Mouse (Mus musculus) testis, adult 2 months (tissue): ENCODE measurements around the gene Pcsk7.

Source experiments
- CTCF ChIP-seq: fragments of 200-500 bp; IDR thresholded peaks from 2 replicates; pipeline ENCODE4 v1.5.1; 2012; ENCODE audit warnings: low read depth, mild to moderate bottlenecking, inconsistent platforms, low read length, moderate library complexity; ENCODE audit not compliant: control insufficient read depth, insufficient read depth, insufficient replicate concordance
- POLR2A ChIP-seq: fragments of 200-500 bp; IDR thresholded peaks from 2 replicates; pipeline ENCODE4 v1.6.1; 2012; ENCODE audit warnings: low read depth, mild to moderate bottlenecking, inconsistent platforms, low read length, moderate library complexity; ENCODE audit not compliant: control insufficient read depth

DNA sequence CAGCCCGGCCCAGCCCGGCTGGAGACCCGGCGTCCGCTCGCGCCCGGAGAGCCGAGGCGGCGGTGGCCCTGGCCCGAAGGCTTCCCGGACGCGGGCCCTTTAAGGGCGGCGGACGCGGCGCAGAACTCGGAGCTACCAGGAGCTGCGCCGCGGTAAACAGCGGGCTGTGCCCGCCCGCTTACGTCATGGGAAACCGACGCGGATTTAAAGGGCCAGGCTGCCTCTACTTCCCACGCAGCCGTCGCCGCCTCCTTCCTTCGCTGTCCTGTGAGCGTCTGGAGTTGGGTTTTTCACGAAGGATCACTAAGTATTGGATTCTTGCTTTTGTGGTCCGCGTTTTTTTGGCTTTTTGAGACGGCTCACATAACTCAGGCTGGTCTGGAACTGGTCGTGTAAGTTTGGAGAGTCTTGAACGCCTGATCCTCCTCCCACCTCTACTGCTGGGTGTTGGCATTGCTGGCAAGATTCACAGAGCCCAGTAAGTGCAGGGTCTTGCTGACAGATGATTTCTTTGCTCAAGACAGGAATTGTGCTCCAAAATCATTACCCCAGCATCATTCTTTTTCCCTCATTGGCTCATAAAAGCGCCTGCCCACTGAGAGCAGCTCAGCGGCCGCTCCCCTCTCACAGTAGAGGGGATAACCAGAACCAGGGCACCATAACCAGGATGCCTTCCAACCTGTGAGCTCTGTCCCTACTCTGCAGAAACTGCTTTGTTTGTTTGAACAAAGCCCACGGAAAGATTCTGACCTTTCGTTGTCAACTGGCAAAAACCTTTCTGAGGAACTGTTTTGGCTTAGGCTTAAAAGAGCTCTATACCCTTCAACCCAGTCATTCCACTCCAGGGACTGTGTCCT, 49.0 kb downstream of the Pcsk7 start, which contains the start of gene Sidt2:
- TF ChIP-seq CTCF (no peak), POLR2A (peak; percentile 64; the same call in 1 of the 2 replicates)
